In genomic region chr2:152933614-152934013, GRCm38 (mm10) we compare ENCODE assay signal across 8 mouse cellular contexts. TPM values are rescaled to one million over a fixed set of nuclear protein-coding genes. Genes with fewer than 3 reads are reported as not detected.
DNase-seq lines count a peak whose midpoint lies in the region; ATAC-seq and TF ChIP-seq lines count a peak whose summit lies in the region.

No protein-coding gene starts in this region.

- no peaks in the 10 kb centered on the region for H3K27me3 ChIP-seq in forebrain, postnatal 0 days (ENCODE audit: insufficient read depth, low read length)
- H3K27me3 ChIP-seq in forebrain, embryonic 13.5 days, result peaks cover 24% of the 10 kb centered on the region

- peak; percentile 58 for TF ChIP-seq CTCF in forebrain, postnatal 0 days (IDR thresholded peaks at IDR 0.05; ENCODE audit: low read depth)

- no peak overlapping the region for H3K27ac ChIP-seq in forebrain, postnatal 0 days (ENCODE audit: low read depth, low read length)
- no peak overlapping the region for H3K27ac ChIP-seq in forebrain, embryonic 13.5 days

- H3K4me1 ChIP-seq in forebrain, postnatal 0 days (ENCODE audit: insufficient read depth), result no peaks in the 10 kb centered on the region
- H3K4me1 ChIP-seq in forebrain, embryonic 13.5 days, result no peaks in the 10 kb centered on the region

- no peaks in the 10 kb centered on the region for H3K9me3 ChIP-seq in forebrain, postnatal 0 days (ENCODE audit: low read length)
- H3K9me3 ChIP-seq in forebrain, embryonic 13.5 days (replicated peaks), result no peaks in the 10 kb centered on the region

- DNase-seq in forebrain, postnatal 0 days, result no peak
- peak; percentile 70 for DNase-seq in urinary bladder, postnatal 14 days (ENCODE audit: low spot score)
- no peak for DNase-seq in urinary bladder, adult 2 months (ENCODE audit: low spot score)
- DNase-seq in embryo, embryonic 10 days (ENCODE audit: low spot score), result peak; percentile 83
- peak; percentile 78 for DNase-seq in lung, postnatal 10 days
- peak; percentile 43 for DNase-seq in thymus, postnatal 25 days

- no peak overlapping the region for H3K4me3 ChIP-seq in forebrain, postnatal 0 days (ENCODE audit: low read depth, low read length)
- no peak overlapping the region for H3K4me3 ChIP-seq in forebrain, embryonic 13.5 days

- 34% methylated on average over 5 of the region's 5 CpGs for WGBS in forebrain, postnatal 0 days
- whole genome bisulfite sequencing in forebrain, embryonic 13.5 days, result 31% methylated on average over 5 of the region's 5 CpGs

- no peaks in the 10 kb centered on the region for H3K36me3 ChIP-seq in forebrain, postnatal 0 days (ENCODE audit: insufficient read depth)
- no peaks in the 10 kb centered on the region for H3K36me3 ChIP-seq in forebrain, embryonic 13.5 days (ENCODE audit: poor library complexity, severe bottlenecking)

- H3K9ac ChIP-seq in forebrain, postnatal 0 days, result no peak overlapping the region
- no peak overlapping the region for H3K9ac ChIP-seq in forebrain, embryonic 13.5 days

- H3K4me2 ChIP-seq in forebrain, postnatal 0 days (ENCODE audit: low read depth), result no peak overlapping the region
- no peak overlapping the region for H3K4me2 ChIP-seq in forebrain, embryonic 13.5 days

- ATAC-seq in forebrain, postnatal 0 days, result no peak
- ATAC-seq in forebrain, embryonic 13.5 days, result no peak
- ATAC-seq in hematopoietic stem cell, adult 5-6 weeks (replicated peaks in 1 of 2; ENCODE audit: insufficient read depth in 1 of 2, low FRiP score in 2 of 2, low TSS enrichment in 1 of 2, low read depth in 1 of 2, poor library complexity in 2 of 2, severe bottlenecking in 2 of 2), result peak; percentile 49 to 58; a peak in 3 of 4 replicates

RNA-seq across cellular contexts. Expression of gene Foxs1, which starts 0.6 kb away (rescaled TPM):
- 2.4 and 2.6 TPM in 2 replicates for total RNA-seq in forebrain, postnatal 0 days (2014; rRNA removed)
- polyA plus RNA-seq in forebrain, postnatal 0 days (2015; fragmentation: Nextera tagmentation; extraction: Ambion mirVana), result 3.1 TPM in 2 replicates
- polyA plus RNA-seq in forebrain, embryonic 13.5 days (2015; fragmentation: Nextera tagmentation; extraction: Ambion mirVana), result 2.7 and 2.9 TPM in 2 replicates
- 1.3 and 1.9 TPM in 2 replicates for polyA plus RNA-seq in urinary bladder, adult 2 months (2012; rRNA removed)
- total RNA-seq in hematopoietic stem cell, adult 5-6 weeks (2017), result not detected in 2 replicates

RNA-seq across cellular contexts. Expression of gene Dusp15, which starts 17.9 kb away (rescaled TPM):
- 23.7 and 25.0 TPM in 2 replicates for total RNA-seq in forebrain, postnatal 0 days (2014; rRNA removed)
- polyA plus RNA-seq in forebrain, postnatal 0 days (2015; fragmentation: Nextera tagmentation; extraction: Ambion mirVana), result 12.9 and 14.8 TPM in 2 replicates
- 2.5 and 4.1 TPM in 2 replicates for polyA plus RNA-seq in forebrain, embryonic 13.5 days (2015; fragmentation: Nextera tagmentation; extraction: Ambion mirVana)
- polyA plus RNA-seq in urinary bladder, adult 2 months (2012; rRNA removed), result 0.13 and 0.61 TPM in 2 replicates
- total RNA-seq in hematopoietic stem cell, adult 5-6 weeks (2017), result not detected in 2 replicates

RNA-seq across cellular contexts. Expression of gene Mylk2, which starts 22.5 kb away (rescaled TPM):
- total RNA-seq in forebrain, postnatal 0 days (2014; rRNA removed), result 0.29 TPM in 1 of 2 replicates, not detected in the other
- not detected in 2 replicates for polyA plus RNA-seq in forebrain, postnatal 0 days (2015; fragmentation: Nextera tagmentation; extraction: Ambion mirVana)
- polyA plus RNA-seq in forebrain, embryonic 13.5 days (2015; fragmentation: Nextera tagmentation; extraction: Ambion mirVana), result not detected in 2 replicates
- polyA plus RNA-seq in urinary bladder, adult 2 months (2012; rRNA removed), result 0.34 and 0.63 TPM in 2 replicates
- total RNA-seq in hematopoietic stem cell, adult 5-6 weeks (2017), result not detected in 2 replicates

RNA-seq across cellular contexts. Expression of gene Ttll9, which starts 28.7 kb away (rescaled TPM):
- 3.3 and 8.0 TPM in 2 replicates for total RNA-seq in forebrain, postnatal 0 days (2014; rRNA removed)
- polyA plus RNA-seq in forebrain, postnatal 0 days (2015; fragmentation: Nextera tagmentation; extraction: Ambion mirVana), result 3.9 and 4.3 TPM in 2 replicates
- 1.7 and 1.8 TPM in 2 replicates for polyA plus RNA-seq in forebrain, embryonic 13.5 days (2015; fragmentation: Nextera tagmentation; extraction: Ambion mirVana)
- polyA plus RNA-seq in urinary bladder, adult 2 months (2012; rRNA removed), result 0.04 and 0.12 TPM in 2 replicates
- not detected in 2 replicates for total RNA-seq in hematopoietic stem cell, adult 5-6 weeks (2017)

Comparison
In these comparisons a context has a peak if more than half of its experiments do, and no peak if none do; other contexts are left out.
1. DNase-seq: peak in urinary bladder, postnatal 14 days (single experiment), embryo, embryonic 10 days (single experiment), lung, postnatal 10 days (single experiment) and thymus, postnatal 25 days (single experiment); none in forebrain, postnatal 0 days (single experiment) and urinary bladder, adult 2 months (single experiment).
2. ATAC-seq: peak in hematopoietic stem cell, adult 5-6 weeks (2 of 2); none in forebrain, postnatal 0 days (single experiment) and forebrain, embryonic 13.5 days (single experiment).